Mouse (Mus musculus) spleen, adult 2 months (tissue): Measurements from ENCODE around the gene Lhfpl3. TPM values are rescaled to one million over a fixed set of nuclear protein-coding genes. Genes with fewer than 3 reads are reported as not detected.

Experiments used
- DNase-seq, 2 experiments: peaks; one replicate each; pipeline versions ENCODE4 v3.0.0 to v3.0.0-alpha.2; 2012 to 2021; ENCODE audit warnings: low spot score in 2 of 2, low read depth in 1 of 2
- H3K27ac ChIP-seq: fragments of 200-500 bp; 2 replicates; pipeline ENCODE4 v1.5.1; 2012; ENCODE audit warnings: low read length, inconsistent platforms; ENCODE audit not compliant: insufficient read depth
- H3K27me3 ChIP-seq: fragments of 200-500 bp; 2 replicates; pipeline ENCODE4 v1.6.1; 2012; ENCODE audit warnings: mild to moderate bottlenecking, moderate library complexity, low read length, inconsistent platforms; ENCODE audit not compliant: control insufficient read depth, insufficient read depth
- H3K36me3 ChIP-seq: fragments of 200-500 bp; 2 replicates; pipeline ENCODE4 v1.6.1; 2012; ENCODE audit warnings: mild to moderate bottlenecking, low read length, inconsistent platforms; ENCODE audit not compliant: control insufficient read depth, insufficient read depth
- H3K4me1 ChIP-seq: fragments of 200-500 bp; 2 replicates; pipeline ENCODE4 v1.6.1; 2011; ENCODE audit warnings: inconsistent platforms; ENCODE audit not compliant: control insufficient read depth, insufficient read depth, insufficient read length
- H3K4me3 ChIP-seq: fragments of 200-500 bp; 2 replicates; pipeline ENCODE4 v1.5.1; 2011; ENCODE audit warnings: mild to moderate bottlenecking, inconsistent platforms; ENCODE audit not compliant: insufficient read depth, insufficient read length; ENCODE audit errors: extremely low read depth
- CTCF ChIP-seq: fragments of 200-500 bp; IDR thresholded peaks from 2 replicates; pipeline ENCODE4 v1.5.1; 2011; ENCODE audit warnings: mild to moderate bottlenecking, inconsistent platforms; ENCODE audit not compliant: insufficient read depth, insufficient read length, insufficient replicate concordance; ENCODE audit errors: extremely low read depth
- POLR2A ChIP-seq: fragments of 200-500 bp; IDR thresholded peaks from 2 replicates; pipeline ENCODE4 v1.6.1; 2011; ENCODE audit warnings: low read depth, low read length, inconsistent platforms
- WGBS: fragments of 180-500 bp; shearing (Covaris S2); methylation state at CpG from one replicate; pipeline ENCODE4 v1.1.7; 2018; 5-methylcytosine and 5-hydroxymethylcytosine counted together
- polyA plus RNA-seq: library from polyadenylated mRNA; depleted of rRNA; stranded (reverse); fragments of >200 nt; gene quantifications from 2 replicates; pipeline ENCODE4 v1.2.3, GENCODE M21; 2012

The Lhfpl3 gene
- polyA plus RNA-seq, 1 experiment: 0.02 TPM

GRCm38 (mm10) chr5:22795361-22795760 lies 49.5 kb downstream of the Lhfpl3 start:
- Histone ChIP-seq H3K36me3 (no peaks in the 10 kb centered on the region), H3K4me3 (no peak overlapping the region), H3K4me1 (no peaks in the 10 kb centered on the region), H3K27ac (no peak overlapping the region), H3K27me3 (no peaks in the 10 kb centered on the region)
- DNase-seq: no peak
- TF ChIP-seq CTCF (no peak), POLR2A (no peak)
- WGBS: 77% methylated on average over 1 of the region's 1 CpGs

- Histone ChIP-seq H3K4me1 (no peaks in the 10 kb centered on the region), H3K4me3 (no peak overlapping the region), H3K36me3 (no peaks in the 10 kb centered on the region), H3K27me3 (no peaks in the 10 kb centered on the region), H3K27ac (no peak overlapping the region)
- no peak for DNase-seq
- 69% methylated on average over 4 of the region's 4 CpGs for WGBS
- TF ChIP-seq POLR2A: no peak
- TF ChIP-seq CTCF: no peak
These were observed 67.6 kb downstream of the Lhfpl3 start for GRCm38 (mm10) chr5:22813426-22813825.

DNA sequence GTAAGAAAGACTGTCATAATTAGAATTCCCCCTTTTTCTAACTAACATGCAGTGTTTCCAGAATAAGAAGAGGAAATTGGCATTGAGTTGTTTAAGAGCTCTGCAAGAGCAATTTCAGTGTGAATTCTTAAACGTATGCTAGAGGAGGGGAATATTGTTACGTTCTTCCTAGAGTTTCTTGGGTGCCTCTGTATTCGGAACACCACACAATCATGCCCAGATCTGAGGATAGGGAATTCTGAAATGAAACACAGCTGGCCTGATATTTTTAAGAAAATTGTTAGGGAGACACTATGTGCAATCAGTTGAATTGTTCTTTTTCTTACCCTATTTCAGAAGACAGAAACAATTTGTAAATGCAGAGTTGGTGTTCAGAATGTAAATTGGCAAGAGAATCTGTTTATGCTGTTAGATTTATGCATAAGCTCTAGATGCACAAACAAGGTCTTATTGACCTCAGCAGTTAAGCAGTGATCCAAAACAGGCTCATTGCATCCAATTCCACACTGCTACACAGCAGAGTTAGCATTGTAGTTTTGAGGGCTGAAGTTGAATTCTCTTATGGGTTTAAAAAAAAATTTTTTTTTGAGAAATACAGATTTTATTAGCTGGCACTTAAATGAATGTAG lies 84.1 kb downstream of the Lhfpl3 start:
- H3K4me1 ChIP-seq: no peaks in the 10 kb centered on the region
- DNase-seq: no peak
- no peak overlapping the region for H3K4me3 ChIP-seq
- no peak overlapping the region for H3K27ac ChIP-seq
- no peaks in the 10 kb centered on the region for H3K27me3 ChIP-seq
- WGBS: 91% methylated on average over 3 of the region's 3 CpGs
- TF ChIP-seq POLR2A (no peak), CTCF (no peak)
- no peaks in the 10 kb centered on the region for H3K36me3 ChIP-seq

- Histone ChIP-seq H3K36me3 (no peaks in the 10 kb centered on the region), H3K4me3 (no peak overlapping the region), H3K4me1 (no peaks in the 10 kb centered on the region), H3K27me3 (no peaks in the 10 kb centered on the region), H3K27ac (no peak overlapping the region)
- DNase-seq: no peak
- TF ChIP-seq POLR2A: no peak
- TF ChIP-seq CTCF: no peak
- WGBS: 74% methylated on average over 14 of the region's 14 CpGs
These were observed 105.7 kb downstream of the Lhfpl3 start for GRCm38 (mm10) chr5:22851572-22851971.

DNA sequence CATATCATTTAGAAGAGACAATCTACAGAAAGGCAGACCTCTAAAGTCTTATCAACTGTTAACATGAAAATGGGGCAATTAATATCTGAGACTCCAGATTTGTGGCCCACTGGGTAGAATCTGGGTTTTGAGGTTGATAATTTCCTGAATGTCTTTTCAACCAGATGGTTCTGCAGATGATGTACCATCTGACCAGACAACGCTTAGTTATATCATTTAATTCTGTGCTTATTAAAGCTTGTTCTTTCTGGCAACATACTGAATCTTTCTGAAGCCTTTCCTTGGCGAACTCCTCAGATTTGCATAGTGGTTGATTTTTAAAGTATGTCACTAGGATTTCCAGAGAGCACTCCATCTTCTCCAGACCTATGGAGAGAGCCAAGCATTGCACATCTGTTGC lies 107.6 kb downstream of the Lhfpl3 start:
- no peak for DNase-seq
- Histone ChIP-seq H3K4me1 (no peaks in the 10 kb centered on the region), H3K27ac (no peak overlapping the region), H3K4me3 (no peak overlapping the region), H3K36me3 (no peaks in the 10 kb centered on the region), H3K27me3 (no peaks in the 10 kb centered on the region)
- WGBS: 91% methylated on average over 2 of the region's 2 CpGs
- TF ChIP-seq POLR2A (no peak), CTCF (no peak)

- no peaks in the 10 kb centered on the region for H3K27me3 ChIP-seq
- 24% methylated on average over 4 of the region's 4 CpGs for WGBS
- no peaks in the 10 kb centered on the region for H3K4me1 ChIP-seq
- DNase-seq: no peak
- no peaks in the 10 kb centered on the region for H3K36me3 ChIP-seq
- no peak overlapping the region for H3K27ac ChIP-seq
- H3K4me3 ChIP-seq: no peak overlapping the region
- TF ChIP-seq POLR2A (no peak), CTCF (no peak)
These were observed 110.6 kb downstream of the Lhfpl3 start for GRCm38 (mm10) chr5:22856480-22856879.

- Histone ChIP-seq H3K4me1 (no peaks in the 10 kb centered on the region), H3K36me3 (no peaks in the 10 kb centered on the region), H3K27me3 (no peaks in the 10 kb centered on the region), H3K4me3 (no peak overlapping the region), H3K27ac (no peak overlapping the region)
- no peak for DNase-seq
- WGBS: 52% methylated on average over 1 of the region's 1 CpGs
- TF ChIP-seq POLR2A: no peak
These were observed 115.5 kb downstream of the Lhfpl3 start for GRCm38 (mm10) chr5:22861399-22861798.
